Mouse (Mus musculus) kidney, embryonic 16.5 days (tissue): ENCODE measurements at regions not wholly inside any gene's neighbourhood (a gene's known extent, or its start where the extent isn't known, plus 50 kb on each side); places are given as distances from the start of the nearest gene placed in this dataset.
A peak's percentile ranks its signal among the peaks of the same experiment; 100 is the strongest.

ENCODE experiments used
- ATAC-seq: fragments of 200-750 bp; cut with Nextera tagmentation; 2 replicates; pipeline ENCODE4 v1.8.0; 2017; ENCODE audit warnings: moderate TSS enrichment; ENCODE audit not compliant: low FRiP score, low TSS enrichment
- H3K27ac ChIP-seq: fragments of 300-500 bp; sonication (generic); 2 replicates; pipeline ENCODE4 v1.5.1; 2014; ENCODE audit warnings: low read length
- H3K27me3 ChIP-seq: fragments of 300-500 bp; sonication (generic); 2 replicates; pipeline ENCODE4 v1.6.1; 2014; ENCODE audit warnings: low read length, control low read depth, mixed read lengths; ENCODE audit not compliant: insufficient read depth
- H3K36me3 ChIP-seq: fragments of 300-500 bp; sonication (generic); 2 replicates; pipeline ENCODE4 v1.6.1; 2014; ENCODE audit warnings: low read length, control low read depth, mixed read lengths; ENCODE audit not compliant: insufficient read depth
- H3K4me1 ChIP-seq: fragments of 300-500 bp; sonication (generic); 2 replicates; pipeline ENCODE4 v1.6.1; 2014; ENCODE audit warnings: low read length, control low read depth, mixed read lengths; ENCODE audit not compliant: insufficient read depth
- H3K4me2 ChIP-seq: fragments of 300-500 bp; sonication (generic); replicated peaks from 2 replicates; pipeline ENCODE4 v1.6.1; 2014; ENCODE audit warnings: low read depth, low read length
- H3K4me3 ChIP-seq: fragments of 300-500 bp; sonication (generic); 2 replicates; pipeline ENCODE4 v1.5.1; 2014; ENCODE audit warnings: mild to moderate bottlenecking, low read length
- H3K9ac ChIP-seq: fragments of 300-500 bp; sonication (generic); replicated peaks from 2 replicates; pipeline ENCODE4 v1.6.1; 2014; ENCODE audit warnings: low read length
- H3K9me3 ChIP-seq: fragments of 300-500 bp; sonication (generic); 2 replicates; pipeline ENCODE4 v1.6.1; 2016; ENCODE audit warnings: low read length, control low read depth
- WGBS: fragments of 180-500 bp; shearing (Covaris S2); extraction: QIAGEN DNeasy Blood & Tissue Kit; methylation state at CpG from one replicate; pipeline ENCODE4 v1.1.7; 2014; 5-methylcytosine and 5-hydroxymethylcytosine counted together

- Histone ChIP-seq H3K4me1 (no peaks in the 10 kb centered on the region; the same call in 1 of the 2 replicates), H3K27ac (no peak overlapping the region), H3K9ac (no peak overlapping the region), H3K9me3 (0 out of 2 replicates have a peak, but pooled peaks cover 5% of the 10 kb centered on the region), H3K36me3 (no peaks in the 10 kb centered on the region), H3K4me3 (no peak overlapping the region), H3K27me3 (no peaks in the 10 kb centered on the region), H3K4me2 (no peak overlapping the region)
- peak; percentile 61 for ATAC-seq
- WGBS, result 50% methylated on average over 8 of the region's 8 CpGs
These were observed 105.2 kb downstream of the Lrig3 start for GRCm38 (mm10) chr10:126070984-126071713.

GRCm38 (mm10) chr10:126071714-126072057, 105.7 kb downstream of the Lrig3 start:
- H3K27me3 ChIP-seq, result no peaks in the 10 kb centered on the region
- 0 out of 2 replicates have a peak, but pooled peaks cover under 1% of the 10 kb centered on the region for H3K9me3 ChIP-seq
- H3K36me3 ChIP-seq, result no peaks in the 10 kb centered on the region
- no peak overlapping the region for H3K4me3 ChIP-seq
- ATAC-seq, result peak; percentile 71
- H3K4me2 ChIP-seq, result no peak overlapping the region
- H3K4me1 ChIP-seq, result no peaks in the 10 kb centered on the region; the same call in 1 of the 2 replicates
- H3K27ac ChIP-seq, result no peak overlapping the region
- H3K9ac ChIP-seq, result no peak overlapping the region
- WGBS, result 57% methylated on average over 3 of the region's 3 CpGs

GRCm38 (mm10) chr10:126077313-126077966, 111.5 kb downstream of the Lrig3 start:
- Histone ChIP-seq H3K4me2 (no peak overlapping the region), H3K36me3 (no peaks in the 10 kb centered on the region), H3K9me3 (no peaks in the 10 kb centered on the region), H3K4me1 (no peaks in the 10 kb centered on the region), H3K27me3 (no peaks in the 10 kb centered on the region), H3K4me3 (no peak overlapping the region), H3K27ac (no peak overlapping the region), H3K9ac (no peak overlapping the region)
- ATAC-seq, result no peak
- 90% methylated on average over 1 of the region's 1 CpGs for WGBS

GRCm38 (mm10) chr10:126082576-126082975, 116.6 kb downstream of the Lrig3 start:
- ATAC-seq, result peak; percentile 70; the same call in 1 of the 2 replicates

GRCm38 (mm10) chr10:126086684-126087083, 120.7 kb downstream of the Lrig3 start:
- ATAC-seq, result no peak
- WGBS, result 87% methylated on average over 5 of the region's 5 CpGs

More at GRCm38 (mm10) chr10:126082576-126082975, 116.6 kb downstream of the Lrig3 start:
- Histone ChIP-seq H3K36me3 (no peaks in the 10 kb centered on the region), H3K9me3 (no peaks in the 10 kb centered on the region), H3K27me3 (no peaks in the 10 kb centered on the region), H3K4me3 (0 out of 2 replicates have a peak overlapping the region, but pooled peaks have one; percentile 18), H3K4me1 (no peaks in the 10 kb centered on the region), H3K4me2 (peak overlapping the region; percentile 33), H3K27ac (0 out of 2 replicates have a peak overlapping the region, but pooled peaks have one; percentile 43), H3K9ac (no peak overlapping the region)
- 40% methylated on average over 11 of the region's 11 CpGs for WGBS

GRCm38 (mm10) chr10:126094238-126094880, 128.4 kb downstream of the Lrig3 start:
- Histone ChIP-seq H3K9ac (no peak overlapping the region), H3K9me3 (no peaks in the 10 kb centered on the region), H3K36me3 (no peaks in the 10 kb centered on the region), H3K27ac (no peak overlapping the region), H3K4me3 (no peak overlapping the region), H3K4me2 (no peak overlapping the region), H3K4me1 (no peaks in the 10 kb centered on the region; the same call in 1 of the 2 replicates), H3K27me3 (no peaks in the 10 kb centered on the region)
- 67% methylated on average over 16 of the region's 16 CpGs for WGBS
- ATAC-seq, result no peak

More at GRCm38 (mm10) chr10:126086684-126087083, 120.7 kb downstream of the Lrig3 start:
- H3K27me3 ChIP-seq, result no peaks in the 10 kb centered on the region
- H3K4me2 ChIP-seq, result no peak overlapping the region
- H3K4me3 ChIP-seq, result no peak overlapping the region
- H3K27ac ChIP-seq, result no peak overlapping the region
- no peaks in the 10 kb centered on the region for H3K4me1 ChIP-seq
- H3K9ac ChIP-seq, result no peak overlapping the region
- H3K9me3 ChIP-seq, result no peaks in the 10 kb centered on the region
- H3K36me3 ChIP-seq, result no peaks in the 10 kb centered on the region

GRCm38 (mm10) chr10:126097896-126098295, 131.9 kb downstream of the Lrig3 start:
- Histone ChIP-seq H3K4me3 (no peak overlapping the region), H3K36me3 (no peaks in the 10 kb centered on the region), H3K9ac (no peak overlapping the region), H3K4me2 (no peak overlapping the region), H3K9me3 (no peaks in the 10 kb centered on the region), H3K27ac (no peak overlapping the region), H3K27me3 (no peaks in the 10 kb centered on the region), H3K4me1 (no peaks in the 10 kb centered on the region; the same call in 1 of the 2 replicates)
- WGBS, result 81% methylated on average over 10 of the region's 10 CpGs
- no peak for ATAC-seq

- no peak for ATAC-seq
- Histone ChIP-seq H3K36me3 (no peaks in the 10 kb centered on the region), H3K4me2 (no peak overlapping the region), H3K27me3 (no peaks in the 10 kb centered on the region), H3K27ac (no peak overlapping the region), H3K4me3 (no peak overlapping the region), H3K9me3 (no peaks in the 10 kb centered on the region), H3K9ac (no peak overlapping the region), H3K4me1 (no peaks in the 10 kb centered on the region)
- WGBS, result 92% methylated on average over 15 of the region's 15 CpGs
These were observed 136.9 kb downstream of the Lrig3 start for GRCm38 (mm10) chr10:126102876-126103275.

- H3K4me3 ChIP-seq, result no peak overlapping the region
- H3K4me2 ChIP-seq, result no peak overlapping the region
- ATAC-seq, result no peak
- H3K4me1 ChIP-seq, result no peaks in the 10 kb centered on the region
- H3K9me3 ChIP-seq, result no peaks in the 10 kb centered on the region
- H3K36me3 ChIP-seq, result no peaks in the 10 kb centered on the region
- no peak overlapping the region for H3K27ac ChIP-seq
- WGBS, result 62% methylated on average over 5 of the region's 5 CpGs
- H3K27me3 ChIP-seq, result no peaks in the 10 kb centered on the region
- H3K9ac ChIP-seq, result no peak overlapping the region
These were observed 147.1 kb downstream of the Lrig3 start for GRCm38 (mm10) chr10:126113106-126113505.
